Mouse (Mus musculus): ENCODE measurements around the gene Ankrd9. TPM values are rescaled to one million over a fixed set of nuclear protein-coding genes. Genes with fewer than 3 reads are reported as not detected.

The Ankrd9 gene
- total and polyA plus RNA-seq, 2 experiments: 1.4 to 12.8 TPM

GRCm38 (mm10) chr12:110932820-110933219 is 46.0 kb downstream of the Ankrd9 start:
- Histone ChIP-seq H3K79me2 (ENCODE audit: control insufficient read depth, insufficient read depth, low read length) (no peaks in the 10 kb centered on the region), H3K27me3 (ENCODE audit: control insufficient read depth, insufficient read depth, low read length) (no peaks in the 10 kb centered on the region), H3K4me1 (ENCODE audit: control insufficient read depth, insufficient read depth, low read length) (no peaks in the 10 kb centered on the region), H3K4me3 (ENCODE audit: insufficient read depth, low read depth, low read length) (no peak overlapping the region), H3K36me3 (ENCODE audit: control insufficient read depth, insufficient read depth, low read length) (peaks cover 8% of the 10 kb centered on the region; the same call in 1 of the 2 replicates), H3K9ac (ENCODE audit: low read depth, low read length) (no peak overlapping the region), H3K27ac (replicated peaks; ENCODE audit: insufficient read depth, low read depth, low read length) (0 out of 2 replicates have a peak overlapping the region, but pooled peaks have one; percentile 2)
- TF ChIP-seq CTCF (IDR thresholded peaks at IDR 0.05; ENCODE audit: low read depth, low read length) (no peak), POLR2A (IDR thresholded peaks at IDR 0.05; ENCODE audit: extremely low read depth, insufficient read depth, low read length) (no peak)
- peak; percentile 18 for DNase-seq (ENCODE audit: extremely low read depth, low read depth, low spot score)
- WGBS: 75% methylated on average over 5 of the region's 5 CpGs

Other genes with a start within 250 kb of the Ankrd9 start
- gene Wdr20, start 241.1 kb downstream of the Ankrd9 start, total RNA-seq (2014; rRNA removed): 19.5 and 21.0 TPM in 2 replicates
- 14.8 and 16.5 TPM in 2 replicates for gene Wdr20, start 241.1 kb downstream of the Ankrd9 start, polyA plus RNA-seq (2012; rRNA removed)
- 0.07 and 0.18 TPM in 2 replicates for gene Mok, start 138.1 kb downstream of the Ankrd9 start, total RNA-seq (2014; rRNA removed)
- gene Mok, start 138.1 kb downstream of the Ankrd9 start, polyA plus RNA-seq (2012; rRNA removed): 0.20 TPM in 1 of 2 replicates, not detected in the other
- 4.0 TPM in 2 replicates for gene Zfp839, start 128.8 kb downstream of the Ankrd9 start, total RNA-seq (2014; rRNA removed)
- 3.1 and 4.8 TPM in 2 replicates for gene Zfp839, start 128.8 kb downstream of the Ankrd9 start, polyA plus RNA-seq (2012; rRNA removed)
- gene Cinp, start 89.9 kb downstream of the Ankrd9 start, total RNA-seq (2014; rRNA removed): 20.4 and 20.8 TPM in 2 replicates
- 22.5 and 23.1 TPM in 2 replicates for gene Cinp, start 89.9 kb downstream of the Ankrd9 start, polyA plus RNA-seq (2012; rRNA removed)
- 2.5 and 3.0 TPM in 2 replicates for gene Tecpr2, start 89.8 kb downstream of the Ankrd9 start, total RNA-seq (2014; rRNA removed)
- gene Tecpr2, start 89.8 kb downstream of the Ankrd9 start, polyA plus RNA-seq (2012; rRNA removed): 3.2 and 3.8 TPM in 2 replicates
- gene Rcor1, start 60.3 kb upstream of the Ankrd9 start, total RNA-seq (2014; rRNA removed): 4.4 and 5.9 TPM in 2 replicates
- gene Rcor1, start 60.3 kb upstream of the Ankrd9 start, polyA plus RNA-seq (2012; rRNA removed): 3.4 and 5.3 TPM in 2 replicates
- gene Traf3, start 187.3 kb upstream of the Ankrd9 start, total RNA-seq (2014; rRNA removed): 2.3 and 3.0 TPM in 2 replicates
- gene Traf3, start 187.3 kb upstream of the Ankrd9 start, polyA plus RNA-seq (2012; rRNA removed): 6.2 and 6.8 TPM in 2 replicates
- gene 4930595D18Rik, start 205.5 kb upstream of the Ankrd9 start, total RNA-seq (2014; rRNA removed): not detected in 2 replicates
- not detected in 2 replicates for gene 4930595D18Rik, start 205.5 kb upstream of the Ankrd9 start, polyA plus RNA-seq (2012; rRNA removed)